Mouse (Mus musculus) cortical plate, adult 2 months (tissue): ENCODE results near the gene Slc10a1.

Experiments
- CTCF ChIP-seq: fragments of 200-500 bp; IDR thresholded peaks from 2 replicates; pipeline ENCODE4 v1.5.1; 2011; ENCODE audit warnings: mild to moderate bottlenecking, control low read depth, low read length; ENCODE audit not compliant: insufficient read depth; ENCODE audit errors: extremely low read depth
- POLR2A ChIP-seq: fragments of 200-500 bp; IDR thresholded peaks from 2 replicates; pipeline ENCODE4 v1.6.1; 2011; ENCODE audit warnings: mild to moderate bottlenecking, low read length, control low read depth; ENCODE audit not compliant: insufficient read depth; ENCODE audit errors: extremely low read depth

DNA sequence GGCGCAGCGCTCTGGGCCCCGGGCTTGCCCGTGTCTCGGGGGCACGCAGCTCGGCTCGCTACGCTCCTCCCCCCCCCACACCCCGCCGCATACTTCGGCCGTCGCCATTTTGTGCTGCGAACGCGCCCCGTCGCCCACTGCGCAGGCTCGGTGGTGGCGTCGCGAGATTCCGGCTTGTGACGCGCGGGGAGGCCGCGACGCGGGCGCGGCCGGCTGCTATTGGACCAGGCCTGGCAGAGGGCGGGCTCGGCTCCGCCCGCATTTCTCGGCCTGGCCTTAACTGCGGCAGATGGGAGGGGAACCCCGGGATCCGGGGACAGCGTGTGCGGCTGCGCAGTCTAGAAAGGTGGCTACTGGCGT, 22.5 kb downstream of the Slc10a1 start:
- TF ChIP-seq POLR2A (no peak; the same call in 1 of the 2 replicates), CTCF (no peak)
